Mouse (Mus musculus) gastrocnemius, postnatal 14 days (tissue): Measurements from ENCODE around the gene Midn. TPM values are rescaled to one million over a fixed set of nuclear protein-coding genes. Genes with fewer than 3 reads are reported as not detected.

ENCODE experiments used
- DNase-seq: peaks from one replicate; pipeline ENCODE4 v3.0.0; 2021; ENCODE audit warnings: mixed read lengths
- intact Hi-C: fragments of 180-260 bp; cut with DNase I; formaldehyde crosslinking; loops from one replicate; pipeline ENCODE4 v1.15.1; 2025; ENCODE audit warnings: low total_unique reads
- total RNA-seq, 2 experiments: library from RNA; stranded (reverse); gene quantifications; 2 replicates each; pipeline ENCODE4 v1.2.3; 2021

Gene Midn
- total RNA-seq, 2 experiments from 2014 or later, result 40.3 to 43.6 TPM

- DNase-seq, result no peak
- intact Hi-C loops, result no loop called here
Measured at GRCm38 (mm10) chr10:80121639-80122038, 26.4 kb upstream of the Midn start.

- DNase-seq, result no peak
- intact Hi-C loops, result no loop called here
Measured at GRCm38 (mm10) chr10:80123932-80124562, 24.0 kb upstream of the Midn start.

- intact Hi-C loops, result no loop called here
- DNase-seq, result no peak
Measured at GRCm38 (mm10) chr10:80127920-80128319, 20.2 kb upstream of the Midn start.

GRCm38 (mm10) chr10:80129846-80130245 is 18.2 kb upstream of the Midn start:
- no peak for DNase-seq
- intact Hi-C loops, result no loop called here

GRCm38 (mm10) chr10:80130403-80131031 is 17.6 kb upstream of the Midn start:
- DNase-seq, result no peak
- intact Hi-C loops, result no loop called here

- intact Hi-C loops, result no loop called here
- DNase-seq, result no peak
Measured at GRCm38 (mm10) chr10:80131316-80131951, 16.6 kb upstream of the Midn start.

- intact Hi-C loops, result no loop called here
- DNase-seq, result no peak
Measured at GRCm38 (mm10) chr10:80131952-80132350, 16.1 kb upstream of the Midn start.

GRCm38 (mm10) chr10:80133226-80133849 is 14.7 kb upstream of the Midn start:
- no peak for DNase-seq
- intact Hi-C loops, result no loop called here

GRCm38 (mm10) chr10:80134421-80134820 is 13.7 kb upstream of the Midn start:
- intact Hi-C loops, result no loop called here

GRCm38 (mm10) chr10:80135161-80135560 is 12.9 kb upstream of the Midn start:
- no peak for DNase-seq
- intact Hi-C loops, result no loop called here

More at GRCm38 (mm10) chr10:80134421-80134820, 13.7 kb upstream of the Midn start:
- DNase-seq, result no peak

- intact Hi-C loops, result no loop called here
- no peak for DNase-seq
Measured at GRCm38 (mm10) chr10:80135641-80136040, 12.4 kb upstream of the Midn start.

- peak; percentile 17 for DNase-seq
- intact Hi-C loops, result no loop called here
Measured at GRCm38 (mm10) chr10:80136179-80136951, 11.7 kb upstream of the Midn start.

- intact Hi-C loops, result no loop called here
- DNase-seq, result no peak
Measured at GRCm38 (mm10) chr10:80136952-80137625, 11.0 kb upstream of the Midn start.

- intact Hi-C loops, result no loop called here
- no peak for DNase-seq
Measured at GRCm38 (mm10) chr10:80137626-80138552, 10.2 kb upstream of the Midn start.

GRCm38 (mm10) chr10:80138553-80139438 is 9.3 kb upstream of the Midn start, which contains the start of gene Atp5d:
TSS of gene Atp5d (plus strand) at chr10:80138632.
- DNase-seq, result no peak

GRCm38 (mm10) chr10:80139439-80139775 is 8.7 kb upstream of the Midn start:
- intact Hi-C loops, result no loop called here
- no peak for DNase-seq

More at GRCm38 (mm10) chr10:80138553-80139438, 9.3 kb upstream of the Midn start, which contains the start of gene Atp5d:
- intact Hi-C loops, result no loop called here

- no peak for DNase-seq
- intact Hi-C loops, result no loop called here
Measured at GRCm38 (mm10) chr10:80139975-80140665, 8.0 kb upstream of the Midn start.
